Mouse (Mus musculus) splenic B cell, adult 2 months (primary cell): ENCODE measurements around the gene Ankmy1.
A peak's percentile ranks its signal among the peaks of the same experiment; 100 is the strongest.

Experiments used
- DNase-seq: peaks from one replicate; pipeline ENCODE4 v3.0.0-alpha.2; 2011; ENCODE audit warnings: low read depth, low spot score
- H3K27me3 ChIP-seq: 2 replicates; pipeline ENCODE4 v1.6.1; 2012; ENCODE audit warnings: mild to moderate bottlenecking, low read length, moderate library complexity, mixed read lengths; ENCODE audit not compliant: control insufficient read depth, poor library complexity, insufficient read depth, severe bottlenecking
- H3K36me3 ChIP-seq: 2 replicates; pipeline ENCODE4 v1.6.1; 2012; ENCODE audit warnings: mild to moderate bottlenecking, low read length, moderate library complexity, mixed read lengths; ENCODE audit not compliant: control insufficient read depth, poor library complexity, insufficient read depth, severe bottlenecking

Ankmy1 gene

GRCm38 (mm10) chr1:92833987-92834706 is 68.6 kb downstream of the Ankmy1 start:
- no peaks in the 10 kb centered on the region for H3K27me3 ChIP-seq
- no peaks in the 10 kb centered on the region for H3K36me3 ChIP-seq
- DNase-seq, result peak; percentile 31

- Histone ChIP-seq H3K27me3 (no peaks in the 10 kb centered on the region), H3K36me3 (no peaks in the 10 kb centered on the region)
- no peak for DNase-seq
These were observed 70.4 kb downstream of the Ankmy1 start for GRCm38 (mm10) chr1:92832011-92833010.

GRCm38 (mm10) chr1:92831188-92832001 is 71.3 kb downstream of the Ankmy1 start, which contains the start of gene Gpc1:
Gene Gpc1 (plus strand): TSS chr1:92831645.
- peak; percentile 14 for DNase-seq

GRCm38 (mm10) chr1:92830626-92831187 is 72.0 kb downstream of the Ankmy1 start:
- Histone ChIP-seq H3K27me3 (no peaks in the 10 kb centered on the region), H3K36me3 (no peaks in the 10 kb centered on the region)

More at GRCm38 (mm10) chr1:92831188-92832001, 71.3 kb downstream of the Ankmy1 start, which contains the start of gene Gpc1:
- no peaks in the 10 kb centered on the region for H3K36me3 ChIP-seq
- H3K27me3 ChIP-seq, result no peaks in the 10 kb centered on the region

GRCm38 (mm10) chr1:92815756-92816294 is 86.9 kb downstream of the Ankmy1 start:
- Histone ChIP-seq H3K36me3 (no peaks in the 10 kb centered on the region), H3K27me3 (no peaks in the 10 kb centered on the region; the same call in 1 of the 2 replicates)
- DNase-seq, result no peak

More at GRCm38 (mm10) chr1:92830626-92831187, 72.0 kb downstream of the Ankmy1 start:
- DNase-seq, result no peak

GRCm38 (mm10) chr1:92815100-92815499 is 87.6 kb downstream of the Ankmy1 start:
- DNase-seq, result no peak
- Histone ChIP-seq H3K27me3 (no peaks in the 10 kb centered on the region; the same call in 1 of the 2 replicates), H3K36me3 (no peaks in the 10 kb centered on the region)

GRCm38 (mm10) chr1:92814319-92814718 is 88.4 kb downstream of the Ankmy1 start:
- no peak for DNase-seq
- H3K36me3 ChIP-seq, result no peaks in the 10 kb centered on the region
- no peaks in the 10 kb centered on the region; the same call in 1 of the 2 replicates for H3K27me3 ChIP-seq
